Mouse (Mus musculus) lung, postnatal 0 days (tissue): Measurements from ENCODE around the gene Ptprc. TPM values are rescaled to one million over a fixed set of nuclear protein-coding genes. Genes with fewer than 3 reads are reported as not detected.

Experiments used
- ATAC-seq: fragments of 200-750 bp; cut with Nextera tagmentation; 2 replicates; pipeline ENCODE4 v1.8.0; 2017; ENCODE audit warnings: moderate library complexity
- DNase-seq: peaks from one replicate; pipeline ENCODE4 v3.0.0-alpha.2; 2016; ENCODE audit warnings: low spot score
- H3K27ac ChIP-seq: fragments of 300-500 bp; sonication (generic); 2 replicates; pipeline ENCODE4 v1.5.1; 2014; ENCODE audit warnings: antibody characterized with exemption, mild to moderate bottlenecking, low read length, mixed read lengths
- H3K27me3 ChIP-seq: fragments of 300-500 bp; sonication (generic); replicated peaks from 2 replicates; pipeline ENCODE4 v1.6.1; 2014; ENCODE audit warnings: low read length, mixed read lengths; ENCODE audit not compliant: insufficient read depth
- H3K36me3 ChIP-seq: fragments of 300-500 bp; sonication (generic); 2 replicates; pipeline ENCODE4 v1.6.1; 2014; ENCODE audit warnings: low read length, mixed read lengths; ENCODE audit not compliant: insufficient read depth
- H3K4me1 ChIP-seq: fragments of 300-500 bp; sonication (generic); 2 replicates; pipeline ENCODE4 v1.6.1; 2014; ENCODE audit warnings: antibody characterized with exemption, low read depth, low read length, mixed read lengths; ENCODE audit not compliant: insufficient read depth
- H3K4me2 ChIP-seq: fragments of 300-500 bp; sonication (generic); replicated peaks from 2 replicates; pipeline ENCODE4 v1.6.1; 2014; ENCODE audit warnings: low read depth, mild to moderate bottlenecking, low read length, moderate library complexity, mixed read lengths
- H3K4me3 ChIP-seq: fragments of 300-500 bp; sonication (generic); 2 replicates; pipeline ENCODE4 v1.5.1; 2014; ENCODE audit warnings: low read depth, low read length
- H3K9ac ChIP-seq: fragments of 300-500 bp; sonication (generic); replicated peaks from 2 replicates; pipeline ENCODE4 v1.6.1; 2014; ENCODE audit warnings: low read depth, mild to moderate bottlenecking
- H3K9me3 ChIP-seq: fragments of 300-500 bp; sonication (generic); 2 replicates; pipeline ENCODE4 v1.6.1; 2016; ENCODE audit warnings: low read length, mixed read lengths
- CTCF ChIP-seq: IDR thresholded peaks from 2 replicates; pipeline ENCODE4 v1.5.1; 2016; ENCODE audit warnings: antibody characterized with exemption, mild to moderate bottlenecking
- EP300 ChIP-seq: IDR thresholded peaks from 2 replicates; pipeline ENCODE4 v1.6.1; 2016; ENCODE audit warnings: antibody characterized with exemption, mild to moderate bottlenecking, control low read depth
- WGBS: fragments of 180-500 bp; shearing (Covaris S2); extraction: QIAGEN DNeasy Blood & Tissue Kit; methylation state at CpG from one replicate; pipeline ENCODE4 v1.1.7; 2014; 5-methylcytosine and 5-hydroxymethylcytosine counted together
- polyA plus RNA-seq: library from polyadenylated mRNA; unstranded; fragments of >200 nt; fragmentation: Nextera tagmentation; extraction: Ambion mirVana; gene quantifications from 2 replicates; pipeline ENCODE4 v1.2.1, GENCODE M21; 2015

The Ptprc gene
- polyA plus RNA-seq, 1 experiment from 2014 or later: 9.3 TPM

- TF ChIP-seq CTCF (no peak), EP300 (no peak)
- H3K9ac ChIP-seq: no peak overlapping the region
- ATAC-seq: no peak
Measured at GRCm38 (mm10) chr1:138093219-138093618, 82.3 kb downstream of the Ptprc start.

GRCm38 (mm10) chr1:138085810-138086209, 89.7 kb downstream of the Ptprc start:
- no peak overlapping the region for H3K4me2 ChIP-seq
- no peaks in the 10 kb centered on the region for H3K4me1 ChIP-seq
- TF ChIP-seq EP300 (no peak), CTCF (peak; percentile 76)
- no peak for ATAC-seq
- DNase-seq: peak; percentile 67
- no peak overlapping the region for H3K9ac ChIP-seq
- no peak overlapping the region for H3K4me3 ChIP-seq
- no peak overlapping the region for H3K27ac ChIP-seq
- H3K27me3 ChIP-seq: no peaks in the 10 kb centered on the region
- H3K36me3 ChIP-seq: no peaks in the 10 kb centered on the region
- 6% methylated on average over 1 of the region's 1 CpGs for WGBS
- no peaks in the 10 kb centered on the region for H3K9me3 ChIP-seq

More at GRCm38 (mm10) chr1:138093219-138093618, 82.3 kb downstream of the Ptprc start:
- Histone ChIP-seq H3K36me3 (no peaks in the 10 kb centered on the region), H3K4me3 (no peak overlapping the region), H3K4me1 (no peaks in the 10 kb centered on the region), H3K9me3 (no peaks in the 10 kb centered on the region), H3K27ac (no peak overlapping the region), H3K27me3 (no peaks in the 10 kb centered on the region), H3K4me2 (no peak overlapping the region)
- no peak for DNase-seq
- WGBS: 79% methylated on average over 1 of the region's 1 CpGs

GRCm38 (mm10) chr1:138083707-138084106, 91.8 kb downstream of the Ptprc start:
- H3K27me3 ChIP-seq: no peaks in the 10 kb centered on the region
- TF ChIP-seq EP300: no peak
- no peaks in the 10 kb centered on the region for H3K4me1 ChIP-seq
- no peak for DNase-seq
- H3K4me3 ChIP-seq: no peak overlapping the region
- ATAC-seq: no peak
- no peak overlapping the region for H3K27ac ChIP-seq
- no peak overlapping the region for H3K4me2 ChIP-seq
- no peaks in the 10 kb centered on the region for H3K36me3 ChIP-seq
- no peaks in the 10 kb centered on the region for H3K9me3 ChIP-seq
- no peak overlapping the region for H3K9ac ChIP-seq

- Histone ChIP-seq H3K27me3 (no peaks in the 10 kb centered on the region), H3K9me3 (no peaks in the 10 kb centered on the region), H3K27ac (no peak overlapping the region), H3K4me2 (no peak overlapping the region), H3K4me3 (no peak overlapping the region), H3K4me1 (no peaks in the 10 kb centered on the region), H3K9ac (no peak overlapping the region), H3K36me3 (no peaks in the 10 kb centered on the region)
- TF ChIP-seq EP300: no peak
- no peak for TF ChIP-seq CTCF
- 100% methylated on average over 1 of the region's 1 CpGs for WGBS
- no peak for DNase-seq
- no peak for ATAC-seq
Measured at GRCm38 (mm10) chr1:138080308-138080707, 95.2 kb downstream of the Ptprc start.

- Histone ChIP-seq H3K4me1 (no peaks in the 10 kb centered on the region), H3K9ac (no peak overlapping the region), H3K4me3 (no peak overlapping the region), H3K27me3 (no peaks in the 10 kb centered on the region), H3K36me3 (no peaks in the 10 kb centered on the region), H3K9me3 (no peaks in the 10 kb centered on the region), H3K4me2 (no peak overlapping the region), H3K27ac (no peak overlapping the region)
- peak; percentile 77 for ATAC-seq
- whole genome bisulfite sequencing: 24% methylated on average over 10 of the region's 10 CpGs
- DNase-seq: peak; percentile 94
- peak; percentile 47; the same call in 1 of the 2 replicates for TF ChIP-seq EP300
- peak; percentile 86 for TF ChIP-seq CTCF
Measured at GRCm38 (mm10) chr1:138044196-138044945, 131.1 kb downstream of the Ptprc start.

- Histone ChIP-seq H3K9ac (no peak overlapping the region), H3K4me1 (no peaks in the 10 kb centered on the region), H3K27ac (no peak overlapping the region), H3K27me3 (no peaks in the 10 kb centered on the region), H3K36me3 (no peaks in the 10 kb centered on the region), H3K9me3 (no peaks in the 10 kb centered on the region), H3K4me2 (no peak overlapping the region), H3K4me3 (no peak overlapping the region)
- no peak for TF ChIP-seq CTCF
- TF ChIP-seq EP300: no peak
- DNase-seq: peak; percentile 33
- 46% methylated on average over 5 of the region's 5 CpGs for WGBS
- ATAC-seq: no peak
Measured at GRCm38 (mm10) chr1:138040556-138040955, 135.0 kb downstream of the Ptprc start.
